Mouse (Mus musculus) cortical plate, adult 2 months (tissue): ENCODE data around the gene Rpl9. TPM values are rescaled to one million over a fixed set of nuclear protein-coding genes. Genes with fewer than 3 reads are reported as not detected.
A peak's percentile ranks its signal among the peaks of the same experiment; 100 is the strongest.

Experiments used
- H3K27ac ChIP-seq: fragments of 200-500 bp; 2 replicates; pipeline ENCODE4 v1.5.1; 2012; ENCODE audit warnings: low read length, control low read depth, inconsistent platforms; ENCODE audit not compliant: insufficient read depth
- H3K4me1 ChIP-seq: fragments of 200-500 bp; 2 replicates; pipeline ENCODE4 v1.6.1; 2011; ENCODE audit warnings: low read length; ENCODE audit not compliant: control insufficient read depth, insufficient read depth
- H3K4me3 ChIP-seq: fragments of 200-500 bp; 2 replicates; pipeline ENCODE4 v1.5.1; 2011; ENCODE audit warnings: mild to moderate bottlenecking, low read length, control low read depth; ENCODE audit not compliant: insufficient read depth
- CTCF ChIP-seq: fragments of 200-500 bp; IDR thresholded peaks from 2 replicates; pipeline ENCODE4 v1.5.1; 2011; ENCODE audit warnings: mild to moderate bottlenecking, control low read depth, low read length; ENCODE audit not compliant: insufficient read depth; ENCODE audit errors: extremely low read depth
- POLR2A ChIP-seq: fragments of 200-500 bp; IDR thresholded peaks from 2 replicates; pipeline ENCODE4 v1.6.1; 2011; ENCODE audit warnings: mild to moderate bottlenecking, low read length, control low read depth; ENCODE audit not compliant: insufficient read depth; ENCODE audit errors: extremely low read depth
- polyA plus RNA-seq: library from polyadenylated mRNA; depleted of rRNA; stranded (reverse); fragments of >200 nt; gene quantifications from 2 replicates; pipeline ENCODE4 v1.2.3, GENCODE M21; 2012; rRNA removed

Rpl9 gene
- polyA plus RNA-seq, result 722 and 754 TPM in 2 replicates

DNA sequence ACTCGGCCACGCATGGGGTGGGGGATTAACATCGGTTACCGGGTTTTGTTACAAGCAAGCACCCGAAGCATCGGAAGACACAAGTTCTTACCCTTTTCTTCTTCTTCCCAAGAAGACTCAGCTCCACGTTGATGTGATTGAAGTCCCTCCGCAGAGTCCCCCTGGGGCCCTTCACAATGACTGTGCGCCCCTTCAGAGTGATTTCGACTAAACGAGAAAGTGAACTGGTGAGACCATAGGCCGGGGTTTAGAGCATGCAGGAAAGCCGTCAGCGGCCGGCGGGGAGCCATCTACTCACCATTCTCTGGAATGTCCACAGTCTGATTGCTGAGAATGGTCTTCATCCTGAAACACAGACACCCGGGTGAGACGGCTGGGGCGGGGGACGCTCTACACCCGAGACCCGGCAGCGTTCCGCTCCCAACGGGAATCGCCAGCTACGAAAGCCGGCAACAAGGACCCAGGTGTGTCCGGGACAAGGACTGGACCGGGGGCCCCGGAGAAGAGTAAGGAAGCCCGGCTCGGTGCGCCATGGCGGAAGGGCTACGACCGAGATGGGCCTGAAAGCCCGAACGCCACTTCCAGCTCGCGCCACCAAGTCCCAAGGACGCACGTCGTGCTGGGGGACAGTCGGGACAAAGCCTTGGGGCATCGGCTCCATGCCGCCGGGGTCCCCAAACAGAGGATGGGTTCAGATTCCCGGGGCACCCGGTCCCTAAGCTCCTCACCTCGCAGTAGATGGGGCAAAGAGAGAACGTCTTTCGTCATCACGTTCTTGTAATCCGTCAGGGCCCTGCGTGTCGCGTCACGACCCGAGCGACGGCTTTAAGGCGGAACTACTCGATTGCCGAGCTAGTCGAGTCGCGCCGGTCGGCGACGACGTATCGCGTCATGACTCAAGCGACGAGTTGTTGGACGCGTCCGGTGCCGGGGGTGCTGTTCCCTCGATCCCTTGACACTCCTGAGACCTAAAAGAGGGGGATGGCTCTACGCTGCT, at the start of gene Rpl9, which contains the start of gene Lias:
Rpl9 (minus strand) TSS at position 797 of the 997 bp plus-strand sequence.
Lias (plus strand) TSS at position 850 of the 997 bp plus-strand sequence.
- Histone ChIP-seq H3K27ac (peak within 1 kb of the TSS; percentile 42), H3K4me3 (peak within 1 kb of the TSS; percentile 44), H3K4me1 (peaks cover 2% of the 10 kb centered on the region; the same call in 1 of the 2 replicates)
- no peak for TF ChIP-seq CTCF
- TF ChIP-seq POLR2A, result peak; percentile 97

DNA sequence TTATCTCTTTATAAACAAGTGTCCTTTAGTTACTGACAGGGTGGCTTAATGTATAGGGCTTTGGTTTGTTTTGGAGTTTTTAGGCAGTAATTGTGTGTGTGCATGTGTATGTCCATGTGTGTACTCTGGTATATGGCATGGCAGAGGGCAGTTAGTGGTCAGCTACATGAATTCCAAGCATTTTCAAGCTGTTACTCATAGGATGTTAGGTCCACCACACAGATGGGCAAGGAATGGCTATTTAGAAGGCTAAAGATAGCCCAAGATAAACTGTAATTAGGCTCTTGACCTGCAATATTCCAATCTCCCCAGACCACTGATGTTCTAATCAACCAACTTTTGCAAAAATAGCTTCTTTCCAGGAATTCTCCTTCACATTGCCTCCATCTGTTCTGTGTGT, 46.8 kb upstream of the Rpl9 start:
- Histone ChIP-seq H3K27ac (no peak overlapping the region), H3K4me3 (no peak overlapping the region)
- TF ChIP-seq POLR2A (no peak), CTCF (no peak)

DNA sequence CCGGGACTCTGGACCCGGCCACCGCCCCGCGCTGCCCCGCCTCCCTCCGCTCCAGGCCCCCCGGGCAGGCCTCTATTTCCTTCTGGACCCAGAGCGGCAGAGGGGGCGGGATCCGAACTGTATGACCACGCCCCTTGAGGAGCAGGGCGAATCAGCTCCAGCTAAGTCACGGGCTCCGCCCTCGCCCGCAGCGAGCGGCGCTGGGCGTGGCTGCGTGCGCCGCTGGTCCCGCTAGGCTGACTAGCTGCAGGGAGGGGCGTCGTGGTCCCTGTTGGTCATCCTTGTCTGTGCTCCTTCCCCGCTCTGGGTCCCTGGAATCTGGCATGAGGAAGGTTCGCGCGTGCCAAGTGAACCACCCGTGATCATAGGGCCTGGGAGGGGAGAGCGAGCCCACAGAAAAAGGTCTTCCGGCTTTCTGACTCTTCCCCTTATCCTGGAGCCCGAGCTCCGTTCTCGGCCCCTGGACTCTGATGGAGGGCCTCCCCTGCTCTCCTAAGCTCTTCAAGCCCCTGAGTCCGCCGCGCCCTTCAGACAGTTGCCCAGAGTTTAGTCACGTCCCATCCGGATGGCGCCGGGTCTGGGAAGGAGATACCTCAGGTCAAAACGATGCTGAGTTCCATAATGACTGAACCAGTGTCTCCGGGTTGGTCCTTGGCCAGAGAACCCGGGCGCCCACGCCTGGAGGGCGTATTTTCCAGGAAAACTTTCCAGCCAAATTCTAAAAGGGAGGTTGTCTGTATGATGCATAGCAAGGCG, 44.7 kb upstream of the Rpl9 start, which contains the start of gene Ugdh:
Ugdh (minus strand) TSS at position 144 of the 756 bp plus-strand sequence.
- H3K4me3 ChIP-seq, result peak within 1 kb of the TSS; percentile 64
- no peaks in the 10 kb centered on the region; the same call in 1 of the 2 replicates for H3K4me1 ChIP-seq
- peak within 1 kb of the TSS; percentile 67 for H3K27ac ChIP-seq
- TF ChIP-seq POLR2A, result peak; percentile 95
- TF ChIP-seq CTCF, result no peak

More for the DNA sequence above, 46.8 kb upstream of the Rpl9 start:
- H3K4me1 ChIP-seq, result no peaks in the 10 kb centered on the region; the same call in 1 of the 2 replicates

DNA sequence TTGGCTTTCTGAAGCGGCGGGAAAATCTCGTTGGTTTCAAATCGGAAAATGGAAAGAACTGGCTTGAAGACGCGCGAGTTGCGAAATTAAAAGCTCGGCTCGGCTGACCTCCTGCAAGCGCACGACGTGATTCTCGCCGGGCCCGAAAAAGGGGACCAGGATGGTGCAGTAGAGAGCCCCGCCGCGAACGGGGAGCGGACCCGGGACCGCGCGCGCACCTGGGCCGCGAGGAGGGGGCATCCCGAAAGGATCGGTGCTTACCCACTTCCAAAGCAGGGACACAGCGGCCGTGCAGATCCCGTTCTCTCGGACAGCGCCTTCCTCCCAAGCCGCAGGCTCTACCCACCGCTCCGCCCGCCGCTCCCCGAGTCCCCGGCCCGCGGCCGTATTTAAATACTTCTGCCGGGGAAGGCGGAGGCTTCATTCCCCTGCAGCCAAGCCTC, 44.1 kb upstream of the Rpl9 start:
- no peak overlapping the region; the same call in 1 of the 2 replicates for H3K27ac ChIP-seq
- H3K4me1 ChIP-seq, result no peaks in the 10 kb centered on the region; the same call in 1 of the 2 replicates
- TF ChIP-seq CTCF (no peak), POLR2A (no peak)
- peak overlapping the region; percentile 64 for H3K4me3 ChIP-seq

DNA sequence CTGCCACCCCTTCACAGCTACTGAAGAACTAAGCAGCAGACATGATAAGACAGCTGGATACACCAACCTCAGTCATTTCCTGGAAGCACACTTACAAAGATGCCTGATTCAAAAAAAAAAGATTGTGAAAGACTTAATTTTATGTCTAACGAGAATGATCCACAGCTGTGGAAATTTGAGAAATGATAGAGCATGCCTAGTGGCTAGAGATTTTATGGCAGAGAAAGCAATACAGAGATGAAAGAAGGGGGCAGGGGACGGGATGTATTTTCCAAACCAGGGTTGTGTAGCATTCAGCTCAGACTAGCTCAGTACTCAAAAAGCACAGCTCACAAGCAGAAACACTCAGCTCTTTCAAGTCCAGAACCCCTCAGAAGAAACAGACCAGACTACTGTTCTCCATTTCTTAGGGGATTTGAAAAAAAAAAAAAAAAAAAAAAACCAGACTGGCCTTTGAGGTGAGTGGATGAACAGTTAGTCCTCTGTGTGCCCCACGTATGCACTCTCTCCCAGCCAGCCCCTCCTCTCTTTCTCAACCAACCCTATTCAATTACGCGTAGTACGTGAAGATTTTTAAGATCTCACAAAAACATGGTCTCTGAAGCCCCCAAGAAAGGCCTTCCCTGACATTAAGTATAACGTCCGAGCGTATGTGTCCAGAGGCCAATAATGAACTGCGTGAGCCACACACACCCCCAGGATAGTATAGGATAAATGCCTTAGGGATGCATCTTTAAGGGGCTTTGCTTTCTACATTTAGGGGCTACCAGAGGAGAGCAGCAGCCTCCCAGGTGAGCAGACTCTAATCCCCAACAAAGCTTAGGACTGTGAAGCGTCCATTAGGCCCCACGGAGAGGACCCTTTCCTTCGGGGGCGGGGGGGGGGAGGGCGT, 43.5 kb upstream of the Rpl9 start:
- TF ChIP-seq CTCF (no peak), POLR2A (no peak)
- Histone ChIP-seq H3K4me3 (peak overlapping the region; percentile 64), H3K4me1 (no peaks in the 10 kb centered on the region; the same call in 1 of the 2 replicates), H3K27ac (peak overlapping the region; percentile 35; the same call in 1 of the 2 replicates)

DNA sequence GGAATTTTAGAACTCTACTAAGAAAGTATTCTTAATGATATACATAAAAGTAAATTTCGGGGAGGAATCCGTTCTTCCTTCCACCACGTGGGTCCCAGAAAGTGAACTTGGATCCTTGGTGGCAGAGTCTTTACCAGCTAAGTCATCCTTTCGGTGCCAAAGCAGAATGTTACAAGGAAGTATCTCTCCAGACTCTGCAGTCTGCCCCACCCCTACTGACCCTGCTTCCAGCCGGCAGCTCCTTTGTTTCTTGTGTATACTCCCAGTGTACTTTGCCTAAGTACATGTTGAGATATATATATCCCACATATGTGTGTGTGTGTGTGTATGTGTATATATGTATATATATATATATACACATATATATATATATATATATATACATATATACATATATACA, 38.2 kb upstream of the Rpl9 start:
- TF ChIP-seq CTCF (no peak), POLR2A (no peak)
- Histone ChIP-seq H3K4me3 (no peak overlapping the region), H3K4me1 (no peaks in the 10 kb centered on the region; the same call in 1 of the 2 replicates), H3K27ac (no peak overlapping the region)

DNA sequence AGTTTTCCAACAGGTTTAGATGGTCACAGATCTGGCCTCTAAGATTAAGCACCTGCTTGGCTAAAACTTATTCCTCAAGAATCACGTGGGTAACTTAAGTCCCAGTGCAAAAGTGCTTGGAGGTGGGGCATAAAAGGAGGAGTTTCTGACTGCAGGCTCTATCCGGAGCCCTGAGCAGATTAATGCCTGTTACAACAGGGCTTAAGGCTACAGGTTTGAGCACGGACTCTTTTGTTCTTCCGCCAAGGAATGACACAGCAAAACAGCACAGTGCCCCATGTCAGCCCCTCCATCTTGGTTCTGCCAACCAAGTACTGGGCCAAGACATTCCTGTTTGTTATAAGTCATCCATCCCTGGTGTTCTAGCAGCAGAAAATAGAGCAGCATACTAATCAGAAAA, 37.1 kb upstream of the Rpl9 start:
- no peak overlapping the region for H3K27ac ChIP-seq
- H3K4me1 ChIP-seq, result no peaks in the 10 kb centered on the region
- TF ChIP-seq POLR2A, result no peak
- TF ChIP-seq CTCF, result no peak
- no peak overlapping the region for H3K4me3 ChIP-seq

DNA sequence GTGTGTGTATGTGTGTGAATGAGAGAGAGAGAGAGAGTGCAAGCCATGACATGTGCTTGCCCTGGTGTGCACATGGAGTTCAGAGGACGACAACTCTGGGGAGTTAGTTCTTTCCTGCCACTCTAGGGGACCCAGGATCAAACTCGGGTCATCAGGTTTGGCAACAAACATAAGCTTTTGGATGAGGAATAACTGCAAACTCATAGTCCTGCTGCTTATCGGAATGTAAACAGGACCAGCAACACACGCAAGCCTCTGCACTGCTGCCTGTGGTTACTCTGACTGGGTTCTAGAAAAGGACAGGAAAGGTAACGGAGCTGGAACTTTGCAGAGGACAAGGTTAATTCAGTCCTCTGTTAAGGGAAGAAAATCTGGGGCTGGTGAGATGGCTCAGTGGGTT, 34.0 kb upstream of the Rpl9 start:
- Histone ChIP-seq H3K4me1 (no peaks in the 10 kb centered on the region), H3K4me3 (no peak overlapping the region), H3K27ac (no peak overlapping the region)
- TF ChIP-seq POLR2A, result no peak
- no peak for TF ChIP-seq CTCF
